Mouse (Mus musculus) adrenal gland, adult 2 months (tissue): ENCODE results near the gene Crnn. TPM values are rescaled to one million over a fixed set of nuclear protein-coding genes. Genes with fewer than 3 reads are reported as not detected.
A peak's percentile ranks its signal among the peaks of the same experiment; 100 is the strongest.

ENCODE experiments used
- DNase-seq: peaks from one replicate; pipeline ENCODE4 v3.0.0; 2021
- long read RNA-seq: library from polyadenylated mRNA; stranded (forward); transcript quantifications from one replicate; pipeline ENCODE4 v2.0.0, GENCODE M21; 2021
- polyA plus RNA-seq: library from polyadenylated mRNA; depleted of rRNA; stranded (reverse); fragments of >200 nt; gene quantifications from 2 replicates; pipeline ENCODE4 v1.2.3, GENCODE M21; 2012; rRNA removed
- total RNA-seq, 2 experiments: library from RNA; stranded (reverse); gene quantifications; 2 replicates each; pipeline ENCODE4 v1.2.3; 2021

Gene Crnn
- total RNA-seq (not detected), polyA plus RNA-seq (not detected in 2 replicates)
- long read RNA-seq, result 0 reads

DNA sequence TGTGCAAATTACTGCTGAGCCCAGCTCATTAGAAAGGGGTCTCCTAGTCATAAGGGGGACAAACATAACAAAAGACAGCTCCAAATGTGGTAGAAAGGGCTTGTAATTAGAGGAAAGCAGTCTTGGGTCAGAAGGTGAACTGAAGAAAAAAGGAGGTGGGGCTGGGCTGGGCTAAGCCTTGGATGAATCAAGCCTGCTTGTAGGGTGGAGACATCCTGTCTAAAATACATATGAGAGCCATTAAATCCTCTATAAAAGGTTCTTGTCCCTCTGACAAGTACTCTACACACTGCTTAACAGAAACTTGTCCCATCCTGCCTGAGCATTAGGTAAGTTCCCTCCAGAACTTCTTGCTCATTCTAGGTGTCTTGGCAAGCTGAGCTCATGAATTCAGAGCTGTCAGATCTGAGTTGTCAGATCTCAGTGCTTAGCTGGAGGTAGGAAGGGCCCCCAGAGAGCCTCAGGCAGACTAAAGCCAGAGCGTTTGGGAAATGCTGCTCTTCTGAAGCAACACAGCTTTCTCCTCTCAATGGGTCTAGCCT is at the start of gene Crnn:
TSS of gene Crnn (plus strand) at position 278 of the 542 bp plus-strand sequence.
- no peak for DNase-seq

DNA sequence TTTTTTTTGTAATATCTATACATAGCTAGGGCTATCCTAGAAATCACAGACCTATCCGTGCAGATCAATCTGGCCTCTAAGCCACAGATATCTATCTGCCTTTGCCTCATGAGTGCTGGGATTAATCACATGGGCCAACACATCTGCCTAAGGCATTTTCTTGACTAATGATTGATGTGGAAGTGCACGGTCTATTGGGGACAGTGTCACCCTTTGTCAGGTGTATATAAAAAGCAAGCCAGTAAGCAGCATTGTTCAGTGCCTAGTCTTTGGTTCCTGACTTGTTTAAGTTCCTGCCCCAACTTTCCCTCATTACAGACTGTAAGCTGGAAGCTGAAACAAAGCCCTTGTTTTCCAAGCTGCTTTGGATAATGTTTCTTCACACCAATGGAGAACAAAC is 48.1 kb upstream of the Crnn start:
- DNase-seq, result no peak

DNA sequence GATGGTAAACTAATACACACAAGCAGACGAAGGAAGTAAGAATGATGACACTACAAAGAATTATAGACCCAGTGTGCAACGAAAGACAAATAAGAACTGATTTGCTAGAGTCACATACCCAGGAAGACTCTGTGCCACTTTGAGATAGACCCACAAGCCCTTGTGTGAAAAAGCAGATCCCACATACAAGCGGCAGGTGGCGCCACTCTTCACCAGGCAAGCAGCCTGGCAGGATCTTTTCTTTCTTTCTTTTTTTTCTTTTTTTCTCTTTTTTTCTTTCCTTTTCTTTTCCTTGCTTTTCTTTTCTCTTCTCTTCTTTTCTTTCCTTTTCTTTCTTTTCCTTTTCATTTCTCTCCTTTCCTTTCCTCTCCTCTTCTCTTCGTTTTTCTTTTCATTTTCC is 32.9 kb upstream of the Crnn start:
- DNase-seq, result peak; percentile 10

GRCm38 (mm10) chr3:93114481-93114880 is 30.1 kb upstream of the Crnn start:
- peak; percentile 15 for DNase-seq

- DNase-seq, result no peak
Measured at GRCm38 (mm10) chr3:93119101-93119500, 25.5 kb upstream of the Crnn start.

DNA sequence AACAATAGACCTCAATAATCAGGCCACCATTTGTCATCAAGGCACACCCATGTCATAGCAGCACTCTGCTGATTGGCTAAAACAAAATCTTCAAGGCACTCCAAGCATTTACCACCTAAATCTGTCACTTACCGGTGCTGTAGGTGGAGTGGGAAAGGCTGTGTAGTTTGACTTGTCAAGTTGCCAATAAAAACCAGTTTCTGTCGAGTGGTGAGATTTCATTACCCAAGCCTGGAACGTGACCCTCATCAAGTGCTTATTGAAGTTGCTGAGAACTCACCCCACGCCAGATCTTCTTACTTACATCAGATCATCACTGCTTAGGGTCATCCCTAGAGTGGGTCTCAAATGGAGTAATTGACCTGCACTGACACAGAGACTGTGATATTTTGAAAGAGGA is 16.5 kb upstream of the Crnn start:
- DNase-seq, result no peak

DNA sequence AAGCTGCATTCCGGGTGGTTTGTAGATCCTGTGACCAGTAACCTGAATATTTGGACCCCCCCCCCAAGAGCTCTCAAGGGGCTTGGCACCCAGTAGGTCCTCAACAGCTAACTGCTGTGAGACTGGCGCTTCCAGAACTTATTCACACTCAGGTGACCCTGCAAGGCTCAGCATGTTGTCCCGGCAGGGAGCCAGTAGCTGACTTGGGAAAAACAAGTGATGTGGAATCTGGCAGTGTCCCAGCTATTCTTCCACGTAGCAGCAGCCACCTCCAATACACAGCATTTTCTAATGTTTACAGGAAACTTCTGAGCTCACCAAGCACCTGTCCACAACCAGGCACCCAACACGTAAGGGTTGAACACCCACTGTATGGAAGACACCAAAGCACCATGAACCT is 15.5 kb upstream of the Crnn start:
- DNase-seq, result no peak

GRCm38 (mm10) chr3:93130460-93130859 is 14.1 kb upstream of the Crnn start:
- peak; percentile 38 for DNase-seq

DNA sequence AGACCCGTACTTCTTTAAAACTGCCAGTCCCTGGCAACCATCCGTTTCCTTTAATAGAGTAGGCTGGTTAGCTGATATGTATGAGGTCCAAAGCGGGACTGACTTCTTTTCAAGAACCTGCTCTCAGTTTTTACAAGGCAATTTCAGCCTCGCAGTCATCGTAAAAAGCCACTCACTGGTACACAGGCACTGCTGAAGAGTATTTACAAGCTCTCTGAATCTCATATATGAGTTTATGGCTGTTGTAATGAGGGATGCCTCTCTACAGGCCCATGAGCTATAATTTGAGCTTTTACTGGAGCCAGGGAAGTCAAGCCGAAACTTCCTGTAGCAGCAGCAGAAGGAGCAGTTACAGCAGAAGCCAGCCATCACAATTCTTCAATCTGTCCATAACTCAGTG is 17.9 kb downstream of the Crnn start:
- no peak for DNase-seq

GRCm38 (mm10) chr3:93162996-93163592 is 18.5 kb downstream of the Crnn start:
- no peak for DNase-seq

DNA sequence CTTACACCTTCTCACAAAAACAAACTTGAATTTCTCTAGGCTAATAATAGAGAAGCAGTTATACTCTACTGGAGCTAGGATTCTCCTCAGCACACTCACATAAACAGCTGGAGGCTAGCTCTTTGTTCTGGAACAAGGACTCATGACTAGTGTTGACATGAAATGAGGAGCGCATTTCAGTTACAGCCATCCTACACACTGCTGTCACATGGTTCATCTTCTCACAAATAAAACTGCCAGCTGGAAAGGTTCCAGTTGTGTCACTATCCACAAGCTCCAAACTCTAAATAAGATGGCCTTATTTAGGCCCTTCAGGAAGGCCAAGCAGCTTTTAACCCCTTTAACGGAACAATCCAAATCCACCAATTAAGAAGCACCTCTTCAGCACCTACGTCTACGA is 36.3 kb downstream of the Crnn start:
- DNase-seq, result no peak

- DNase-seq, result no peak
Measured at GRCm38 (mm10) chr3:93196978-93197377, 52.4 kb downstream of the Crnn start, which contains the start of gene Flg2. Gene Flg2, plus strand, starts transcription at chr3:93197278.

Other genes with a start within 250 kb of the Crnn start
- gene Lce3a, start 218.6 kb upstream of the Crnn start, total RNA-seq, result not detected
- gene Lce3a, start 218.6 kb upstream of the Crnn start, polyA plus RNA-seq, result not detected in 2 replicates
- not detected for gene Lce3b, start 211.8 kb upstream of the Crnn start, total RNA-seq
- gene Lce3b, start 211.8 kb upstream of the Crnn start, polyA plus RNA-seq, result not detected in 2 replicates
- gene Lce3c, start 200.3 kb upstream of the Crnn start, total RNA-seq, result not detected
- not detected in 2 replicates for gene Lce3c, start 200.3 kb upstream of the Crnn start, polyA plus RNA-seq
- not detected for gene Lce3d, start 187.4 kb upstream of the Crnn start, total RNA-seq
- not detected in 2 replicates for gene Lce3d, start 187.4 kb upstream of the Crnn start, polyA plus RNA-seq
- gene Lce3e, start 177.7 kb upstream of the Crnn start, total RNA-seq, result not detected
- not detected in 2 replicates for gene Lce3e, start 177.7 kb upstream of the Crnn start, polyA plus RNA-seq
- not detected for gene Lce3f, start 152.6 kb upstream of the Crnn start, total RNA-seq
- gene Lce3f, start 152.6 kb upstream of the Crnn start, polyA plus RNA-seq, result not detected in 2 replicates
- not detected for gene Crct1, start 129.1 kb upstream of the Crnn start, total RNA-seq
- gene Crct1, start 129.1 kb upstream of the Crnn start, polyA plus RNA-seq, result not detected in 2 replicates
- not detected for gene Lce1m, start 125.7 kb upstream of the Crnn start, total RNA-seq
- not detected in 2 replicates for gene Lce1m, start 125.7 kb upstream of the Crnn start, polyA plus RNA-seq
- gene Gm4858, start 76.0 kb upstream of the Crnn start, total RNA-seq, result not detected
- gene Gm4858, start 76.0 kb upstream of the Crnn start, polyA plus RNA-seq, result not detected in 2 replicates
- not detected for gene Flg2, start 52.5 kb downstream of the Crnn start, total RNA-seq
- gene Flg2, start 52.5 kb downstream of the Crnn start, polyA plus RNA-seq, result not detected in 2 replicates
- gene Flg, start 128.7 kb downstream of the Crnn start, total RNA-seq, result not detected
- 0.02 TPM in 1 of 2 replicates, not detected in the other for gene Flg, start 128.7 kb downstream of the Crnn start, polyA plus RNA-seq
- gene Hrnr, start 175.0 kb downstream of the Crnn start, total RNA-seq, result not detected
- not detected in 2 replicates for gene Hrnr, start 175.0 kb downstream of the Crnn start, polyA plus RNA-seq
- gene Rptn, start 248.9 kb downstream of the Crnn start, total RNA-seq, result not detected
- gene Rptn, start 248.9 kb downstream of the Crnn start, polyA plus RNA-seq, result not detected in 2 replicates